Mouse (Mus musculus): Measurements from ENCODE around the gene Gm3573. TPM values are rescaled to one million over a fixed set of nuclear protein-coding genes. Genes with fewer than 3 reads are reported as not detected.
"Not testable (repeated sequence)": the region's sequence is repeated elsewhere in the genome, so short reads cannot be mapped to it uniquely, and the experiment has no call there.

Gm3573 gene
- polyA plus RNA-seq (2016; fragmentation: Nextera tagmentation; extraction: Ambion mirVana): not detected in 2 replicates

DNA sequence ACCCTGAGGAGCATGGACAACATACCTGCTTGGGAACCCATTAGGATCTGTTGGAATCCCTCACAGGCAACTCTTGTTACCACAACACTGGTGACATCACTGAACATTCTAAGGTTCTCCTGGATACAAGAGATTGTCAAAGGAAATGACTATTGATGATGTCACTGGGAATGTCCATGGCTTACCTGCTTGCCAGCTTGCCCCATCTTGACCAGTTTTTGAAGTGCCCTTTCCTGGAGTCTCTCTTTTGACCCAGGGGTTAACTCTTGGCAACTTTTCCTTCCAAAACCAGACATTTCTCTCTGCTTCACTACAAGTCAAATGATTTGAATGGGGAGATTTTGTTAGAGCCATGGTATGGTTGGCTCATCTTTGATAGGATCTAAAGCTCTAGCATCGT lies at the start of gene Gm3573:
Gene Gm3573 (minus strand): TSS at position 101 of the 400 bp plus-strand sequence.
- not testable (repeated sequence) for H3K27me3 ChIP-seq; H3K9me3 ChIP-seq (replicated peaks); H3K4me2 ChIP-seq (replicated peaks); H3K27ac ChIP-seq; H3K4me1 ChIP-seq; H3K36me3 ChIP-seq; H3K9ac ChIP-seq; ATAC-seq (ENCODE audit: low FRiP score); H3K4me3 ChIP-seq
- WGBS: no CpG with 5 or more reads among the region's 1 CpGs

DNA sequence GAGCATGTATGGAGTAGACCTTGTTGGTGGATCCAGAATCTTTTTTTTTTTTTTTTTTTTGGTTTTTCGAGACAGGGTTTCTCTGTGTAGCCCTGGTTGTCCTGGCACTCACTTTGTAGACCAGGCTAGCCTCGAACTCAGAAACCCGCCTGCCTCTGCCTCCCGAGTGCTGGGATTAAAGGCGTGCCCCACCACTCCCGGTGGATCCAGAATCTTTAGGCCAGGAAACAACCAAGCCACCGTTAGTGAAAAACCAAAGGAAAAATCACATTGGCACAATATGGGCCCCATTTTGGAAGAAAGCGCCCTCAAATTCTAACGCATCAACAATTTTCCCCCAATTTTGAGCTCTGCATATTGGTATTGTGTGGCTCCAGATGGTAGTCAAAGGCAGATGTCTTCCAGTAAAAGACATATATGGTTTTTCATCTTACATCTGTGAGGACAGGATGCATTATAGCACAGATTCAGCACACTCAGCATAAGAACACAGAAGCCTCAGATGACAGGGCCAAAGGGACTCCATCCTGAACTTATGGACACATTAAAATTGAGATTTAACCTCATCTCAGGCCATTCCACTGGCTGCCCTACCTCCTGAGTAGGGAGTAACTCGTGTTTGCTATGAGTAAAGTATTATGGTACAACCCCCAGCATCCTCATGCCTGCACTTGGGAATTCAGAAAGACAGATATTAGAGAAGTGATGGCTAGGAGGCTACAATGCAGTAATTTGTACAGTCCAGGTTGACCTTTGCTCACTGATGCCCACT lies 26.4 kb upstream of the Gm3573 start:
- H3K27me3 ChIP-seq; ATAC-seq (ENCODE audit: low FRiP score); H3K4me3 ChIP-seq; H3K4me1 ChIP-seq; H3K36me3 ChIP-seq; H3K9me3 ChIP-seq (replicated peaks); H3K4me2 ChIP-seq (replicated peaks); H3K9ac ChIP-seq; H3K27ac ChIP-seq: not testable (repeated sequence)
- WGBS: 79% methylated on average over 8 of the region's 10 CpGs

DNA sequence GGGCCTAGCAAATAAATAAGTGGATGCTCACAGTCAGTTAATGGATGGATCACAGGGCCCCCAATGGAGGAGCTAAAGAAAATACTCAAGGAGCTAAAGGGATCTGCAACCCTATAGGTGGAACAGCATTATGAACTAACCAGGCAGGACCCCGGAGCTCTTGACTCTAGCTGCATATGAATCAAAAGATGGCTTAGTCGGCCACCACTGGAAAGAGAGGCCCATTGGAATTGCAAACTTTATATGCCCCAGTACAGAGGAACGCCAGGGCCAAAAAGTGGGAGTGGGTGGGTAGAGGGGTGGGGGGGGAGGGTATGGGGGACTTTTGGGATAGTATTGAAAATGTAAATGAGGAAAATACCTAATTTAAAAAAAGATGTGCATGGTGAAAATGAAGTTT lies 6.7 kb downstream of the Gm3573 start:
- not testable (repeated sequence) for H3K4me1 ChIP-seq; H3K36me3 ChIP-seq; ATAC-seq (ENCODE audit: low FRiP score); H3K9me3 ChIP-seq (replicated peaks); H3K27ac ChIP-seq; H3K27me3 ChIP-seq; H3K9ac ChIP-seq; H3K4me3 ChIP-seq; H3K4me2 ChIP-seq (replicated peaks)
- 83% methylated on average over 3 of the region's 3 CpGs for WGBS

DNA sequence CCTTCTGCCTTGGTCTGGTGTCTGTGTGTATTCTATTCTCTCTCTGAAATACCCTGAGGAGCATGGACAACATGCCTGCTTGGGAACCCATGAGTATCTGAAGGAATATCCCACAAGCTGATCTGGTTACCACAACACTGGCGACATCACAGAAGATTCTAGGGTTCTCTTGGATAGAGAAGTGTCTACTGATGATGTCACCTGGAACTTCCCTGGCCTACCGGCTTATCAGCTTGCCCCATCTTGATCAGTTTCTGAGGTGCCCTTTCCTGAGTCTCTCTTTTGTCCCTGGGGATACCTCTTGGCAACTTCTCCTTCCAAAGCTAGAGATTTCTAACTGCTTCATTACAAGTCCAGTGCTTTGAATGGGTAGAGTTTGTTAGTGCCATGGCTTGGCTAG lies 28.1 kb downstream of the Gm3573 start, which contains the start of gene Gm17027:
Gene Gm17027 (minus strand): TSS at position 101 of the 400 bp plus-strand sequence.
- not testable (repeated sequence) for H3K4me1 ChIP-seq; H3K4me2 ChIP-seq (replicated peaks); ATAC-seq (ENCODE audit: low FRiP score); H3K4me3 ChIP-seq; H3K27me3 ChIP-seq; H3K27ac ChIP-seq; H3K9ac ChIP-seq; H3K36me3 ChIP-seq; H3K9me3 ChIP-seq (replicated peaks)
- WGBS: 85% methylated on average over 2 of the region's 2 CpGs

Other genes with a start within 250 kb of the Gm3573 start
- gene 1700024B05Rik, start 246.8 kb downstream of the Gm3573 start, polyA plus RNA-seq (2016; fragmentation: Nextera tagmentation; extraction: Ambion mirVana): not detected in 2 replicates
- not detected in 2 replicates for gene Gm6401, start 222.9 kb downstream of the Gm3573 start, polyA plus RNA-seq (2016; fragmentation: Nextera tagmentation; extraction: Ambion mirVana)
- not detected in 2 replicates for gene Gm3543, start 207.5 kb downstream of the Gm3573 start, polyA plus RNA-seq (2016; fragmentation: Nextera tagmentation; extraction: Ambion mirVana)
- gene Gm7951, start 73.4 kb downstream of the Gm3573 start, polyA plus RNA-seq (2016; fragmentation: Nextera tagmentation; extraction: Ambion mirVana): not detected in 2 replicates
- not detected in 2 replicates for gene Gm17027, start 28.2 kb downstream of the Gm3573 start, polyA plus RNA-seq (2016; fragmentation: Nextera tagmentation; extraction: Ambion mirVana)
- gene Gm17026, start 69.3 kb upstream of the Gm3573 start, polyA plus RNA-seq (2016; fragmentation: Nextera tagmentation; extraction: Ambion mirVana): not detected in 2 replicates
- gene Gm9611, start 106.6 kb upstream of the Gm3573 start, polyA plus RNA-seq (2016; fragmentation: Nextera tagmentation; extraction: Ambion mirVana): not detected in 2 replicates
- not detected in 2 replicates for gene Gm7995, start 119.4 kb upstream of the Gm3573 start, polyA plus RNA-seq (2016; fragmentation: Nextera tagmentation; extraction: Ambion mirVana)
- not detected in 2 replicates for gene Gm8005, start 248.9 kb upstream of the Gm3573 start, polyA plus RNA-seq (2016; fragmentation: Nextera tagmentation; extraction: Ambion mirVana)

Data from hindbrain, embryonic 12.5 days (tissue).